Mouse (Mus musculus) embryo, embryonic 11.5 days (tissue): ENCODE data around the gene Gm21188.
"Not testable (repeated sequence)": the region's sequence is repeated elsewhere in the genome, so short reads cannot be mapped to it uniquely, and the experiment has no call there.

Source experiments
- DNase-seq: peaks from one replicate; pipeline ENCODE4 v3.0.0-alpha.2; 2012; ENCODE audit warnings: low read depth, low spot score

Gm21188 gene

DNA sequence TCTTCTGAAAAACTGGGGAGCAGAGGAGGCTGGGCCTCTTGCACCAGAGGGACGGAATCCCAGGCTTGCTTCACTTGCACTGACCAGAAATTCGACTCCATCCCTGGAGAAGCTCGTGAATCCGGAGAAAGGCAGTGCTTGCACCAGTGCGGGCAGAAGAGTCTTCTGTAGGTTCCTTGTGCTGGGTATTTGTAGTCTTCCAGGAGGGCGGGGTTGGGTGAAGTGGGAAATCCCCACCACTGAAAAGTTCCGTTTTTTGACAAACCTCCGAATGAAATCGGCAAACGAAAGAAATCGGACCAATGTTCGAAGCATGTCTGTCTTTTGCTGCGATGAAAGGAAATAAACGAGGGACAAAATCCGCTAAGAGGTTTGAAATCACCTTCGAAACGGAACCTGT lies 25.1 kb downstream of the Gm21188 start, which contains the start of gene Gm36079:
Gene Gm36079 (minus strand): TSS at position 101 of the 400 bp plus-strand sequence.
- DNase-seq, result not testable (repeated sequence)

DNA sequence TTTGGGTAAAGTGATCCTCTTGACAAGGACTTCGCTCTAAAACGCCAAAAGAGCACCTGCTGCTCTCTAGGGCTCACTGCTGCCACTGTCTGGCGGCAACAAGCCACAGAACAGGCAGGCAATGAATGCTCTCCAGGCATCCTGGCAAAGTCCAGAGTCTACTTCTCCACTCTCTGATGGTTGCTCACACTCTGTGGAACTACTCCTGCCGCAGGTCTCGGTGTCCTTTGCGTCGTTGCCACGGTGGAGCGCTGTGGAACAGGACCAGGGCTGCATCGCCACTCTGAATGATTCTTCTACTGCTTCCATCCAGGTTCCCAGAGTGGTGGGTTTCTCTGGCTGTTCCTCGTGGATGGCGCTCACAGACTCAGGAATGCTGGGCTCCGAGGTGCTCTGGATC lies 25.6 kb downstream of the Gm21188 start:
- not testable (repeated sequence) for DNase-seq

DNA sequence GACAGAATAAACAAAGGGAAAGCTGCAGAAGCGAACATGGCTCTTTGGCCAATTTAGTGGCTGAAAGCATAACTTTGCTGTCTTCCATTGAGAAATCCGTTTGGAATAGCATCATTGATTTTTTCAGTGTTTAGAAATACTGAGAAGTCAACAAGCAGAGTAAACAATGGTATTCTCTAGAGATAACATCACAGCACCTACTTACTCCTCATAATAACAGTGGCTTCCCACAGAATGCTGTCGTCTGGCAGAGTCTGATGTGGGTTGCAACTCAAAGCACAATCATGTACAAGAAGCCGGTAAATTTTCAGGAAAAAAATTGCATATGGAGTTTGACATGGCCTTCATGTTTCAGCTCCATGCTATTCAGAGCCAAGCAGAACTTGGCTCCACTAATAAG lies 26.4 kb downstream of the Gm21188 start:
- DNase-seq, result not testable (repeated sequence)

DNA sequence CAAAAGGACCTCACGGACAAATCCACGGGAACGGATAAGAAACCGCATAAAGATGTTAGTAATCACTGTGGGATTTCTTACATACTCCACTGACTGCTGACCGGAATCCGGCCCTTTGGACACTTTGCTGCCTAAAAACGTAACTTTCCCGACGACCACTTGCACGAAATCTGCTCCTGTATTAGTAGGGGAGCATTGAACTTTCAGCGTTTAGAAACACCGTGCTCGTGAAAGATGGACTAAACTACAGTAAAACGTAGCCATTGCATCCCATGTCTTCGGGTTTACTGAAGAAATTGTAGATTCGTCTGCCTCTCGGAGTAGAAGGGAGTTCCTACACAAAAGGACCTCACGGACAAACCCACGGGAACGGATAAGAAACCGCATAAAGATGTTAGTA lies 27.0 kb downstream of the Gm21188 start:
- not testable (repeated sequence) for DNase-seq

DNA sequence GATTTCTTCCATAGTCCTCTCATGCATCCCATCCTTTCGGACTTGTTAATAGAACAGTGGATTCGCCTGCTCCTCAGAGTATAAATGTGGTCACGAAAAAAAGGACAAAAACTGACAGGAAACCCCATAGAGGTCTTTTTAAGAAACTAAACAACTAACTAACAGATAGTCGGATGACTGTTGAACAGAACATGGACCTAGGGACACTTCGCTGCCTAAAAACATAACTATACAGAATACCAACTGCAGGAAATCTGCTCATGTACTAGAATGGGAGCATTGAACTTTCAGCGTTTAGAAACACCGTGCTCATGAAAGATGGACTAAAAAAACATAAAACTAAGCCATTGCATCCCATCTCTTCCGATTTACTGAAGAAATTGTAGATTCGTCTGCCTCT lies 27.4 kb downstream of the Gm21188 start:
- DNase-seq, result not testable (repeated sequence)

DNA sequence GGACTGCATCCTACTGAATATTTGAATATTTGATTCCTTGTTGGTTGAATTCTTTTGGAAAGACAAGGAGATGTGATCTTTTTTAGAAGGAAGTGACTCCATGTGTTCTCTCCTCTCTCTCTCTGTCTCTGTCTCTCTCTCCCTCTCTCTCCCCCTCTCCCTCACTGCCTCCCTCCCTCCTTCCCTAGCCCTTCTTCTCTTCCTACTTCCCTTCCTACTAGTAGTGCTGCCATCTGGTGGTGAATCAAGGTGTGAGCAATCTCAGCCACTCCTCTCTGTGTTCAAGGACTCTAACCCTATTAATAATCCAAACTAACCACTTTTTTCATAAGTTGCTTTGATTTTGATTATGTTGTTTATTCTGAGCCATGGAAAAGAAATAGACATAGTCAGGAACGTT lies 30.5 kb downstream of the Gm21188 start:
- not testable (repeated sequence) for DNase-seq

DNA sequence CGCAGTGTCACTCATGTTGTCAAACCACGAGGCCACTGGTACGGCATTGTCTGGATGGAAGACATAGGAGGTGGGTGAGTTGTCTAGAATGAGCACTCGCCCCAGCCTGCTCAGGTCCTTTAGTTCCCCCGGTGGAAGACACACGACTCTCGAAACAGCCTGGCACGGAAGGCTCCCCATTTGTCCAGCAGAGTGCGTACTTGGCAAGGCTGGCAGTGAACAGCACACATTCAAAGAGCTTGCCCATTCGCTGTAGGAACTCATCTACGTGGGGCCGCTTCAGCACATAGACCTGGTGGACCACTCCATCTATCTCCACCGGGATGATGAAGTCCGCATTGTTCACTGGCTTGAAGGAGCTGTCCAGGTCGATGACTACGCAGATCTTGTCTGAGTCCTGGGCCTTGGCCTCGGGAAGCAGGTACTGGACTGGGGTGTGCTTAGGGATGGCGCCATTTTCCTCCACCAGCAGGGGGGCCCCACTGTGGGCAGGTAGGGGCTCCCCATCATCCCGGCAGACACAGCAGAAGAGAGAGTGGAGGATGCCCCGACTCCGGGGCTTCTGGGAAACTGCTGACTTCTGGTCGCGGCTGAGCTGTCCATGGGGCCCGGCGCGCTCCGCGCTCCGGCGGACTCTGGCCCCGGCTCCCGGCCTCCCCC lies 36.5 kb downstream of the Gm21188 start:
- DNase-seq, result not testable (repeated sequence)

DNA sequence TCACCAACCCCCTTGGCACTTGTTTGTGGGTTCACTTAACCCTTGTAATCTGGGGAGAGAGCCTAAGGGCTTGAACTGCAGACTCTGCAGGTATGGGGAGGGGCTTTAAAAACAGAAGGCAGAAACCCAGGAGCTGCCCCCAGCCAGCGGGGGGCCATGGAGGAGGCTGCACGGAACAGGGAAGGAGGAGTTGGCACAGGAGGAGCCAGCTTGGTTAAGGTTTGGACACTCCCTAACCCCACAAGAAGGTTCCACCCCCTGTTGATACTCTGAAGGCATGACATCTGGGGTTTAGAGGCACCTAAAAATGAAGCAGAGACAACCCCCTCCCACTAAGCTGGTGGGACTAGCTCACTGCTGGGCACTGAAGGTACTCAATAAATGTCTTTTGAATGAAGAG lies 38.0 kb downstream of the Gm21188 start:
- DNase-seq, result not testable (repeated sequence)

DNA sequence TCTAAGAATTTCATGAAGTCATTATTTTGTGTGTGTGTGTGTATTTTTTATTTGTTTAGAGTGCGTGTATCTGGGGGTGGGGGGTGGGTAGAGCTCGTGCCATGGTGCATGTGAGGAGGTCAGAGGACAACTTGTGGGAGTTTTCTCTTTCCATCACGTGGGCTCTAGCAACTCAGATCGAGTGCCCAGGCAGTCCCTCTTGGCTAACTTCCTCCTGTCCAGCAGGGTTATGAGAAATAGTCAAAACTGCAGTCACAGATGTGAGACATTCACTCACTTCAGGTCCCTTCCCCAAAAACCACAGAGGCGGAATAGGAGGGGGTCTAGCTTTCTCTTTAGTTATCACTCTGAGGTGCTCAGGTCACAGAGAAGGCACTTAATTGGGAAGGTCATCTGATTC lies 38.5 kb downstream of the Gm21188 start:
- DNase-seq, result not testable (repeated sequence)

DNA sequence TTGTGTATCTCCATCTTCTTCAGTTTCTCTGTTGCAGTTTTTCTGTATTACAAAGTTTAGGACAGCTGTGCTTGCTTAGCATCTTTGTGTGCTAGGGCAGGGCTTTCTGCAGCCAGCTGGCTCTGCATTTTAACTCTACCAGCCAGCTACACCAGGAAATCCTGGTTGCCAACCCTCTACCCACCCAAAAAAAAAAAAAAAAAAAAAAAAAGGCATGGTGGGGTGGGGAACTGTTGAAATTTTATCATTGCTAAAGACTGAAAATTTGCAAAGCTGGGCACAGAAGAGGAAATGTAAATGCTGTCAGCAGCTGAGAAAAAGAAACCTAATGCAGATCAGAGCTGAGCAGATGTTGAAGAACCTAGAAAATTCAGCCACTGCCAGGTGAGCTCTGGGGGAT lies 41.9 kb downstream of the Gm21188 start:
- DNase-seq, result not testable (repeated sequence)

DNA sequence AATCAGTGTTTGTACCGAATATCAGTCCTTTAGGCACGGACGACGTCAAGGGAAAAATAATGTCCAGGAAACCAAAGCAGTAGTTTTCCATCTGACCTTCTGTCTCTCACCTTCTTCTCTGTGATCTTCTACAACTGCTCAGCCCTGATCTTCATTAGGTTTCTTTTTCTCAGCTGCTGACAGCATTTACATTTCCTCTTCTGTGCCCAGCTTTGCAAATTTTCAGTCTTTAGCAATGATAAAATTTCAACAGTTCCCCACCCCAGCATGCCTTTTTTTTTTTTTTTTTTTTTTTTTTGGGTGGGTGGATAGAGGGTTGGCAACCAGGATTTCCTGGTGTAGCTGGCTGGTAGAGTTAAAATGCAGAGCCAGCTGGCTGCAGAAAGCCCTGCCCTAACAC lies 52.8 kb downstream of the Gm21188 start:
- DNase-seq, result not testable (repeated sequence)

DNA sequence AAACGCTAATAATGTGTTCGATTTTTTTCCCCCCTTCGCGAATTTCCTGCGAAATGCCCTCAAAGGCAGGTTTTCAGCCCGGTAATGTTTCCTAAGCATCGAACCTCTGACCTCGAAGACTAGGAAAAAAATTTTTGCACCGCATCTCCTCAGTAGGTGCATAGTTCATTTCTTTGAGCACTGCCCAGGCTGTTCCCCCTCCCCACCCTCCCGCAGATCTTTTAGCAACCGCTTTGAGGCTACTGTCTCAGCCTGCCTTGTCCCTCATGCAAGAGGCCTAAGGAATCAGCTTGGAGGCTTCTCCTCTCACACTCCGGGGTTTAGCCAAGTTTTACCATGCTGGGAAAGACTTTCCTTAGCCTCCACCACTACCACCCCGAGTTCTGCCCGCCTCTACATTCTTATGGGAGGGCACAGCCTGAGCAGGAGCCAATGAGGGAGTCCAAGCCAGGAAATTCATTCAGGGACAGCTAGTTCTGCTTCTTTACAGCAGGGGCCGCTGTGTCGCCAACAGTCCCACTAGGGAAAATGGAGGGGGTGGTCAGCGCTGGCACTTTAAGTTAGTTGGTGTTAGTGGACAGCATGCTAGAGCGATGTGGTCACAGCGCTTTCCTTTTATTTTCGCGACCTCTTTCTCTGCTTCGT lies 53.4 kb downstream of the Gm21188 start:
- not testable (repeated sequence) for DNase-seq

DNA sequence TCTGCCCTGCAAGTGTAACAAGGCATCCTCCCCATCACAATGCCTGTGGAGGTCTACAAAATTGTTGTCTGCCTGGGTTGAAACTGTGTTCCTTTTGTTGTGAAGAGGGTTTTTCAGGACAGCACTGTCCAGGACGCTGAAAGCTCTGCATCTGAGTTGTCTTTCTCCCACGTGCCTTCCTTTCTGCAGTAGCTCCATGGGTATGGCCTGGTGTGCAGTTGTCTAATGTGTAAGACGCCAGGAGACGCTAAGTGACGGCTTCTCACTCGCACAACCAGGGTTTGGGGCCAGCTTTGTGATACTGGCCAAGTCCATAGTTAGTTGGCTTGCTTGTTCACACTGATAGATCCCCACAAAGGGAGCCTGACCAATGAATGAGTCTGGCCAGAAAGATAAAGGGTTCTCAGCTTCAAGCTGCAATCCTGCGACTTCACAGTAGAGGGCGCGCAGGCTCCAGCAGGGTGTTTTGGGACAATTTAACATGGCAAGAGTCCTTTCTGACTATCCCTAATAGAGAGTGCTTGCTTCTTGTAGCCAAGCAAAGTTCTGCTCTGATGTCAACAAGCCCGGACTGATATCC lies 60.0 kb downstream of the Gm21188 start:
- DNase-seq, result not testable (repeated sequence)

DNA sequence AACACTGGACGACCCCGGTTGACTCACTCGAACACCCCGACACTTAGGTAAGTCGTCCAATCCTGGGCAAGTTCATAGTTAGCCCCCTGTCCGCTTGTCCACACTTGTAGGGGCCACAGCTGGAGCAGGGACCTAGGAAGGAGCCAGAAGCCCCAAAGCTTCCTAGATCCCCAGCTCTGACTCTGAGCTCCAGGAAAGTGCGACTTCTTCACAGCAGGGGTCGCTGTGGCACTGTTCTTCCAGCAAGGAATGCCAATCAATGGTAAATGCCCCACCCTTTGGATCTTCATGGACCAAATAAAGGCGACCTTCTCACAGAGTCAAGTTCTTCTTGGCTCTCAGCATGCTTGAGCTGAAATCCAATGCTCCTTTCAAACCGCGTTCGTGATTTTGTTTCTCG lies 60.7 kb downstream of the Gm21188 start:
- DNase-seq, result not testable (repeated sequence)
